Comparison of ENCODE assay signal across 8 mouse cellular contexts in genomic region chr3:153944335-153944990, GRCm38 (mm10). TPM values are rescaled to one million over a fixed set of nuclear protein-coding genes. Genes with fewer than 3 reads are reported as not detected.
DNase-seq lines count a peak whose midpoint lies in the region; ATAC-seq lines count a peak whose summit lies in the region.

Acadm (minus strand) TSS chr3:153944632.

- no peaks in the 10 kb centered on the region for H3K27me3 ChIP-seq in hindbrain, embryonic 13.5 days

- no peaks in the 10 kb centered on the region for H3K9me3 ChIP-seq in hindbrain, embryonic 13.5 days

- 0% methylated on average over 41 of the region's 41 CpGs for WGBS in hindbrain, embryonic 13.5 days

- H3K4me3 ChIP-seq in hindbrain, embryonic 13.5 days, result peak within 1 kb of the TSS; percentile 70

- ATAC-seq in hindbrain, embryonic 13.5 days (ENCODE audit: low FRiP score), result peak; percentile 97

- no peaks in the 10 kb centered on the region; the same call in 1 of the 2 replicates for H3K36me3 ChIP-seq in hindbrain, embryonic 13.5 days

- peaks cover 22% of the 10 kb centered on the region for H3K4me1 ChIP-seq in hindbrain, embryonic 13.5 days (replicated peaks)

- peak within 1 kb of the TSS; percentile 84 for H3K9ac ChIP-seq in hindbrain, embryonic 13.5 days

- DNase-seq in NIH3T3 (ENCODE audit: low read depth), result peak; percentile 100
- peak; percentile 99 for DNase-seq in cerebellum, postnatal 10 days
- peak; percentile 86 to 89 for DNase-seq in frontal cortex, postnatal 14 days (ENCODE audit: low spot score in 2 of 2)
- peak; percentile 84 to 93 for DNase-seq in layer of hippocampus, postnatal 25 days (ENCODE audit: extremely low spot score in 1 of 2, low spot score in 1 of 2)
- peak; percentile 98 for DNase-seq in lung, postnatal 25 days (ENCODE audit: low spot score)
- DNase-seq in retina, embryonic 14.5 days (ENCODE audit: low spot score), result peak; percentile 98
- peak; percentile 100 for DNase-seq in thymus, postnatal 4 days

- peak within 1 kb of the TSS; percentile 72 for H3K4me2 ChIP-seq in hindbrain, embryonic 13.5 days

- H3K27ac ChIP-seq in hindbrain, embryonic 13.5 days, result peak within 1 kb of the TSS; percentile 88

RNA-seq across cellular contexts. Expression of gene Acadm, which starts in this region (rescaled TPM):
- 55.6 and 63.7 TPM in 2 replicates for polyA plus RNA-seq in hindbrain, embryonic 13.5 days (2015; fragmentation: Nextera tagmentation; extraction: Ambion mirVana)
- 10 to 100 TPM; 40.7 to 48.4 TPM for total RNA-seq in layer of hippocampus, postnatal 25 days (2021)

Comparison
In these comparisons a context has a peak if more than half of its experiments do, and no peak if none do; other contexts are left out.
1. Peak in every context shown above with its lines: DNase-seq, ATAC-seq, H3K4me3 ChIP-seq and H3K27ac ChIP-seq.